Mouse (Mus musculus): ENCODE measurements around the gene Olfr547. TPM values are rescaled to one million over a fixed set of nuclear protein-coding genes. Genes with fewer than 3 reads are reported as not detected.

The Olfr547 gene
- polyA plus RNA-seq, 1 experiment: not detected

DNA sequence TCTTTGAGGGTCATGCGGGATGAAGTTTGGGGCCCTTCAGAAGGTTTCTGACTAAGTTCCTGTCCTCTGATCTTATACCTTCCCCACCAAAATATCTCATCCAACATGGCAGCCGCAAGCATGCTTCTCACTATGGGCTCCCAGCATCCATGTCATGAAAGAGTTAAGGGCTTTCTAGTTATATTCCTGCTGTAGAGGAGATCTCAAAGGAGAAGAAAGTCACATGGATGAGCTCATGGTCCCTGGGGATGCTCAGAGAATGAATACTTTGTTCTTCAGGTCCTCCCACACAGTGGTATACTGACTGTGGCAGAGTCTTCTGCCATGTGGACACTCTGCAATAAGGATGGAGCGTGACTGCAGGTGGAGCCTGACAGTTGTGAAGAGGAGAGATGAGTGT is 15.0 kb downstream of the Olfr547 start, which contains the start of gene Olfr549:
Gene Olfr549, plus strand, starts transcription at position 301 of the 400 bp plus-strand sequence.
- no peaks in the 10 kb centered on the region for H3K4me1 ChIP-seq (ENCODE audit: control insufficient read depth, insufficient read depth, low read length)
- no peak within 1 kb of the TSS for H3K4me3 ChIP-seq (ENCODE audit: insufficient read depth, low read depth, low read length)
- TF ChIP-seq POLR2A (IDR thresholded peaks at IDR 0.05; ENCODE audit: insufficient read depth, low read depth, low read length) (no peak), CTCF (IDR thresholded peaks at IDR 0.05; ENCODE audit: insufficient read depth, low read depth, low read length) (no peak)
- no peak within 1 kb of the TSS for H3K27ac ChIP-seq (ENCODE audit: insufficient read depth, low read depth, low read length)
- 96% methylated on average over 3 of the region's 3 CpGs for WGBS

- Histone ChIP-seq H3K4me1 (ENCODE audit: control insufficient read depth, insufficient read depth, low read length) (no peaks in the 10 kb centered on the region), H3K4me3 (ENCODE audit: insufficient read depth, low read depth, low read length) (no peak overlapping the region), H3K27ac (ENCODE audit: insufficient read depth, low read depth, low read length) (no peak overlapping the region)
- WGBS: 85% methylated on average over 3 of the region's 3 CpGs
- TF ChIP-seq CTCF (IDR thresholded peaks at IDR 0.05; ENCODE audit: insufficient read depth, low read depth, low read length) (no peak), POLR2A (IDR thresholded peaks at IDR 0.05; ENCODE audit: insufficient read depth, low read depth, low read length) (no peak)
Measured at GRCm38 (mm10) chr7:102553279-102553678, 18.7 kb downstream of the Olfr547 start.

- Histone ChIP-seq H3K4me1 (ENCODE audit: control insufficient read depth, insufficient read depth, low read length) (peaks cover 3% of the 10 kb centered on the region; the same call in 1 of the 2 replicates), H3K27ac (ENCODE audit: insufficient read depth, low read depth, low read length) (0 out of 2 replicates have a peak within 1 kb of the TSS, but pooled peaks have one; percentile 32), H3K4me3 (ENCODE audit: insufficient read depth, low read depth, low read length) (peak within 1 kb of the TSS; percentile 56)
- WGBS: 20% methylated on average over 10 of the region's 10 CpGs
- TF ChIP-seq POLR2A (IDR thresholded peaks at IDR 0.05; ENCODE audit: insufficient read depth, low read depth, low read length): no peak
- TF ChIP-seq CTCF (IDR thresholded peaks at IDR 0.05; ENCODE audit: insufficient read depth, low read depth, low read length): no peak
Measured at GRCm38 (mm10) chr7:102564999-102565997, 30.7 kb downstream of the Olfr547 start, which contains the start of gene Trim21. Gene Trim21, minus strand, starts transcription at chr7:102565486.

DNA sequence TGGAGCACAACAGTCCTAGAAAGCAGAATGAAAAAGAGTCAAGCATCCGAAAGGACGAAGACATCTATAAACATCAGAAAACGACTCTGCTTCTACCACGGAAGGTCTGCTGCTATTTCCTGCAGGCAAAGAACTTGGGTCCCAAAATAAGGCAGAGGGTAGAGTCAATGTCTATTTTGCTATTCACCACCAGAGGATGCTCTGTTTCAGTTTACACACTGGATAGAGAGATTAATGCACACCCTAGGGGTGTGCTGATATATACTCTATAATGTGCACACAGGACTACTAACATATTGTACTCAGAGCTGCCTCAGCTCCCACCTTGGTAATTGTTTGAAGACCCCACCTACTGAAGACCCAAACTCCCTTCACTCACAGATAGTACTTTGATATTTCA is 31.7 kb downstream of the Olfr547 start:
- H3K4me1 ChIP-seq (ENCODE audit: control insufficient read depth, insufficient read depth, low read length): peaks cover 3% of the 10 kb centered on the region; the same call in 1 of the 2 replicates
- no peak overlapping the region for H3K4me3 ChIP-seq (ENCODE audit: insufficient read depth, low read depth, low read length)
- WGBS: 88% methylated on average over 4 of the region's 4 CpGs
- H3K27ac ChIP-seq (ENCODE audit: insufficient read depth, low read depth, low read length): no peak overlapping the region
- TF ChIP-seq POLR2A (IDR thresholded peaks at IDR 0.05; ENCODE audit: insufficient read depth, low read depth, low read length) (no peak), CTCF (IDR thresholded peaks at IDR 0.05; ENCODE audit: insufficient read depth, low read depth, low read length) (no peak)

DNA sequence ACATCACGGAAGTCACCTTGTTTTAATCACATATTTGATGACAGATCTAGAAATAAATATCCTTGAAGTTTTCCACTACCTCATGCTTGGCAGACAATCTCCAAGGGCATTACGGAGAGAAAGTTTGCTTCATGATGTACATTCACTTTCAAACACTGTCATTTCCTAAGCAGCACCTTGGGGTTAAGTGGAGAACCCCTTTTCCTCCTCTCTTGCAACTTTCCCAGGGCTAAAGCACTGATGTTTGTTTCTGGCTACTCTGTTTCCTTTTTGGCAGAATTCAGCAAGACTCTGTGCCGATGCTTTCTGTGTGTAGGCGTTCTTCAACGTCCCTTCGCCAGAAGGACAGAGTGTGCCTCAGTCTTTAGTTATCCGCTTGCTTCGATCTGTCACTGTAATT is 36.6 kb downstream of the Olfr547 start, which contains the start of gene Olfr550:
Gene Olfr550, plus strand, starts transcription at position 301 of the 400 bp plus-strand sequence.
- TF ChIP-seq POLR2A (IDR thresholded peaks at IDR 0.05; ENCODE audit: insufficient read depth, low read depth, low read length) (no peak), CTCF (IDR thresholded peaks at IDR 0.05; ENCODE audit: insufficient read depth, low read depth, low read length) (no peak)
- Histone ChIP-seq H3K4me1 (ENCODE audit: control insufficient read depth, insufficient read depth, low read length) (no peaks in the 10 kb centered on the region), H3K4me3 (ENCODE audit: insufficient read depth, low read depth, low read length) (no peak within 1 kb of the TSS), H3K27ac (ENCODE audit: insufficient read depth, low read depth, low read length) (no peak within 1 kb of the TSS)
- 88% methylated on average over 8 of the region's 8 CpGs for WGBS

- H3K4me1 ChIP-seq (ENCODE audit: control insufficient read depth, insufficient read depth, low read length): no peaks in the 10 kb centered on the region
- no peak overlapping the region for H3K4me3 ChIP-seq (ENCODE audit: insufficient read depth, low read depth, low read length)
- TF ChIP-seq CTCF (IDR thresholded peaks at IDR 0.05; ENCODE audit: insufficient read depth, low read depth, low read length) (no peak), POLR2A (IDR thresholded peaks at IDR 0.05; ENCODE audit: insufficient read depth, low read depth, low read length) (no peak)
- WGBS: 73% methylated on average over 3 of the region's 3 CpGs
- H3K27ac ChIP-seq (ENCODE audit: insufficient read depth, low read depth, low read length): no peak overlapping the region
Measured at GRCm38 (mm10) chr7:102573174-102573830, 38.8 kb downstream of the Olfr547 start.

GRCm38 (mm10) chr7:102575998-102576397 is 41.4 kb downstream of the Olfr547 start:
- Histone ChIP-seq H3K4me3 (ENCODE audit: insufficient read depth, low read depth, low read length) (no peak overlapping the region), H3K27ac (ENCODE audit: insufficient read depth, low read depth, low read length) (no peak overlapping the region), H3K4me1 (ENCODE audit: control insufficient read depth, insufficient read depth, low read length) (no peaks in the 10 kb centered on the region)
- TF ChIP-seq CTCF (IDR thresholded peaks at IDR 0.05; ENCODE audit: insufficient read depth, low read depth, low read length) (no peak), POLR2A (IDR thresholded peaks at IDR 0.05; ENCODE audit: insufficient read depth, low read depth, low read length) (no peak)
- WGBS: 45% methylated on average over 6 of the region's 6 CpGs

Other genes with a start within 250 kb of the Olfr547 start
- not detected in 2 replicates for gene Rrm1, start 93.1 kb upstream of the Olfr547 start, polyA plus RNA-seq (2012; ENCODE audit: insufficient read depth, insufficient read length, low replicate concordance, missing spikeins)
- gene Olfr543, start 53.1 kb upstream of the Olfr547 start, polyA plus RNA-seq (2012; ENCODE audit: insufficient read depth, insufficient read length, low replicate concordance, missing spikeins): not detected in 2 replicates
- not detected in 2 replicates for gene Olfr544, start 46.4 kb upstream of the Olfr547 start, polyA plus RNA-seq (2012; ENCODE audit: insufficient read depth, insufficient read length, low replicate concordance, missing spikeins)
- gene Olfr545, start 35.2 kb upstream of the Olfr547 start, polyA plus RNA-seq (2012; ENCODE audit: insufficient read depth, insufficient read length, low replicate concordance, missing spikeins): not detected in 2 replicates
- not detected in 2 replicates for gene Olfr548-ps1, start 6.1 kb downstream of the Olfr547 start, polyA plus RNA-seq (2012; ENCODE audit: insufficient read depth, insufficient read length, low replicate concordance, missing spikeins)
- gene Olfr549, start 15.1 kb downstream of the Olfr547 start, polyA plus RNA-seq (2012; ENCODE audit: insufficient read depth, insufficient read length, low replicate concordance, missing spikeins): not detected in 2 replicates
- gene Trim21, start 30.7 kb downstream of the Olfr547 start, polyA plus RNA-seq (2012; ENCODE audit: insufficient read depth, insufficient read length, low replicate concordance, missing spikeins): not detected in 2 replicates
- gene Olfr550, start 36.7 kb downstream of the Olfr547 start, polyA plus RNA-seq (2012; ENCODE audit: insufficient read depth, insufficient read length, low replicate concordance, missing spikeins): not detected in 2 replicates
- gene Olfr551, start 57.1 kb downstream of the Olfr547 start, polyA plus RNA-seq (2012; ENCODE audit: insufficient read depth, insufficient read length, low replicate concordance, missing spikeins): not detected in 2 replicates
- gene Olfr552, start 63.0 kb downstream of the Olfr547 start, polyA plus RNA-seq (2012; ENCODE audit: insufficient read depth, insufficient read length, low replicate concordance, missing spikeins): not detected in 2 replicates
- gene Olfr553, start 83.5 kb downstream of the Olfr547 start, polyA plus RNA-seq (2012; ENCODE audit: insufficient read depth, insufficient read length, low replicate concordance, missing spikeins): not detected in 2 replicates
- gene Olfr554, start 103.7 kb downstream of the Olfr547 start, polyA plus RNA-seq (2012; ENCODE audit: insufficient read depth, insufficient read length, low replicate concordance, missing spikeins): not detected in 2 replicates
- not detected in 2 replicates for gene Olfr555, start 124.1 kb downstream of the Olfr547 start, polyA plus RNA-seq (2012; ENCODE audit: insufficient read depth, insufficient read length, low replicate concordance, missing spikeins)
- gene Olfr556, start 130.2 kb downstream of the Olfr547 start, polyA plus RNA-seq (2012; ENCODE audit: insufficient read depth, insufficient read length, low replicate concordance, missing spikeins): not detected in 2 replicates
- not detected in 2 replicates for gene Trim68, start 152.6 kb downstream of the Olfr547 start, polyA plus RNA-seq (2012; ENCODE audit: insufficient read depth, insufficient read length, low replicate concordance, missing spikeins)
- gene Olfr557, start 161.2 kb downstream of the Olfr547 start, polyA plus RNA-seq (2012; ENCODE audit: insufficient read depth, insufficient read length, low replicate concordance, missing spikeins): not detected in 2 replicates
- gene Olfr558, start 167.5 kb downstream of the Olfr547 start, polyA plus RNA-seq (2012; ENCODE audit: insufficient read depth, insufficient read length, low replicate concordance, missing spikeins): not detected in 2 replicates
- not detected in 2 replicates for gene Olfr33, start 184.3 kb downstream of the Olfr547 start, polyA plus RNA-seq (2012; ENCODE audit: insufficient read depth, insufficient read length, low replicate concordance, missing spikeins)
- gene Olfr559, start 192.7 kb downstream of the Olfr547 start, polyA plus RNA-seq (2012; ENCODE audit: insufficient read depth, insufficient read length, low replicate concordance, missing spikeins): not detected in 2 replicates
- gene Olfr560, start 224.6 kb downstream of the Olfr547 start, polyA plus RNA-seq (2012; ENCODE audit: insufficient read depth, insufficient read length, low replicate concordance, missing spikeins): not detected in 2 replicates
- gene Olfr78, start 224.7 kb downstream of the Olfr547 start, polyA plus RNA-seq (2012; ENCODE audit: insufficient read depth, insufficient read length, low replicate concordance, missing spikeins): not detected in 2 replicates
- not detected in 2 replicates for gene Olfr561, start 236.5 kb downstream of the Olfr547 start, polyA plus RNA-seq (2012; ENCODE audit: insufficient read depth, insufficient read length, low replicate concordance, missing spikeins)